Mouse (Mus musculus): ENCODE measurements at regions not wholly inside any gene's neighbourhood (a gene's known extent, or its start where the extent isn't known, plus 50 kb on each side); places are given as distances from the start of the nearest gene placed in this dataset.

DNA sequence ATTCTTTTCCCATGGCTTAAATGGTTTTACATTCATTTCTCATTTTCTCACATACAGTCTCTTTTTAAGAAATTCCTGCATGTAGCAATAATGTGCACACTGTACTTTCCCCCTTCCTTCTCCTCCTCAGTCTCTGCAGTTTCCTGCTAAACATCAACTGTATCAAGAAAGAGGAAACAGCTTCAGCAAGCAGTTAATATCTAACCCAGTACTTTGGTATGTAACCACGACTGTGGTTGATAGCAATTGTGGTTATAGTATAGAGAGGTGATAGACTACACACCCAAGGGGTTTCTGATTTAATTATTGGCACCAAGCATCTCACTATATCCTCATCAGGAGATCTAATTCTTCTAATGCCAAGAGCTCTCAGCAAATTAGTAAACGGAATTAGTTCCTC lies 52.8 kb upstream of the Eci2 start:
- no peak for DNase-seq

DNA sequence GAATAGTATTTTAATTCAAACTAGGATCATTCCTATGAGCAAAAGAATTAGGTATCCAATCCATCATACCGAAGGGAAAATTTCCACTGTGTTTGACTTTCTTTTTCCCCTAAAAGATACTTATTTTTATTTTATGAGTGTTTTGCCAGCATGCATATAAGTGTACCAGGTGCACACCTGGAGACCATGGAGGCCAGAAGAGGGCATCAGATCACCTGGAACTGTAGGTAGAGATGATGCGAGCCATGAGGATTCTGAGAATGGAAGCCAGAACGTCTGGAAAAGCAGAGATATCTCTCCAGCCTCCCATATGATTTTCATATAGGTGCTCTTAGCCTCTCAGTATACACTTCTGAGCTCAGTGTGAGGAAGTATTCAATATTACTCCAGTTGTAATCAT lies 58.5 kb upstream of the Eci2 start:
- peak; percentile 17 for DNase-seq

DNA sequence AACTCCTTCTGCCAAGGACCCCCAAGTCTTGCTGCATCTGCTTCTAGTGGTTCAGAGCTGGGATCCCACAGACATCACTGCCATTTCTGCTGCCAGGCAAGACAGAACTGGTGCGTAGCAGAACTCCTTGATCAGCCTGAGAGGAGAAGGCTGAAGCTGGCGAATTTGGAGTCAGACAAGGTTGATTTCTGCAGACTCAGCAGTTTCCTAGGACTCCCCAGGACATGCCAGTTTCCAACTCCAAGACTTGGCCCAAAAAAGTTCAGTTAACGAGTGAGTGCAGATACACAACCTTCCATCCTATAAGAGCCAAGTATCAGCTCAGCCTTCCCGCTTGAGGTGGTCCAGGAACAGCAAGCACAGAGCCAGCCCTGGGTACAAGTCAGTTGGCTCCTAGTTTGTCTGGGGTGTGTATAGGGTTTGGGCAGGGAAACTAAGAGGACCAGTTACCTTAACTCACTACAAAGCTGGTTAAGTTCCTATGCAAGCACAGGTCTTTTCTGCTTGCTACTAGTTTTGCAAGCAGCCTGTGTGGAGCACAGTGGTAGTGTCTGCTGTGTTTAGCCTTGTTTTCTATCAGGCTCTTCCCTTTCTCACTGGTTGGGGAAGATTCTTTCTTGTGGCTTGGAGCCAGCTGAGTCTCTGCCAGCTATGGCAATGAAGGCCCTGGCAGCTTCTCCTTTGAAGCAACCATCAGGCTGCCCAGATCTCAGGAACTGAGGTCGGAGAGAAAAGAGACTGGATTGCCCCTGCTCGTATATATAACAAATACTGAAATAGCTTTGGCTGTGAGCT lies 60.5 kb upstream of the Eci2 start:
- peak; percentile 72 for DNase-seq

DNA sequence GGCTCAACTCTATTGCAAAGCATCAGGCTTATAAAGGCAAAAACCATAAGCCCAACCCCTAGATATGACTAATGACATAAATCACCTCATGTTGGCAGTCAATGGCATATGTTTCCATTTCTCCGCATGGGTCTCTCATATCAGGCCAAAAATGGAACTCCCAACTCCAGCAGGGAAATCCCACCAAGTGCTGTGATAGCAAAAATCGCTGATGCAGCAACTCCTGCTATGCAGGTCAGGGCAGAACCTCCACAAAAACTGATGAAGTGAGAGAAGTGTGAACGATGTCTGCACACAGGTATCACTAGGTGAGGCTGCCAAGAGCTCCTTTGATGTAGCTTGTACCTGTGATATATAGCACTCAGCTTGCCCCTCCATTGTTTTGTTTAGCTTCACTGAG lies 64.3 kb upstream of the Eci2 start:
- DNase-seq = no peak

DNA sequence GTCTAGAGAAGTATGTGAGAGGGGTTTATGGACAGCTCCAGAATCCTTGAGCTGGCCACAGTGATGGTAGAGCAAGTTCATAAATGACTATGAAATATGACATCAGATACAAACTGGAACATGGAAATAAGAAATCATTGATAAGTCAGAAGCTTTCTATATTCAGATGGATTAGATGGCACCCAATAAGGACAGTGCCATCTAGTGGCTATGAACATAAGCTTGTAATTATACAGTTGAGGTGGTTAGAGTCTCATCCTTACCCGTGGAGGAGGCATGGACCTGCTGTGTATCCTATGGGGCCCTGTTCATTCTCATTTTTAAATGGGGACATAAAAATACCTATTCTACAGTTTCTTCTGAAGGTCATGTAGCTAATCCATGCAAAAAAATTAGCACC lies 92.9 kb upstream of the Eci2 start:
- no peak for DNase-seq

DNA sequence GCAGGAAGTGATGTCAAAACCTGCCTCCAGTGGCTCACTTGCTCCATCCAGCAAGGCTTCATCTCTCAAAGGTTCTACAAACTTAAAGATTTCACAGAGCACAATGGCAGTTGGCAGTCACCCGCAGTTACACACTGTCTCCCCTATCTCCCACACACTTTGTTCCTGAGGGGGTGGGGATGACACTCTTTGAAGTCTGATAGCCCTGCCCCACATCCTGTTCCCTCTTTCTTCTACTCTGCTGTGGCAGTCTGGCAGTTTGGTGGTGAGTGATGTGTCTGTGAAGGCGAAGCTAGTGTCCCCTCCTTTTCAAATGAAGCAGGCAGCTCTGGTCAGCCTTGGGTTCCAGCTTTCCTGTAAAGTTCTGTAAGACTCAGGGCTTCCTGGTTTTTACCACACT lies 102.6 kb upstream of the Eci2 start:
- no peak for DNase-seq

DNA sequence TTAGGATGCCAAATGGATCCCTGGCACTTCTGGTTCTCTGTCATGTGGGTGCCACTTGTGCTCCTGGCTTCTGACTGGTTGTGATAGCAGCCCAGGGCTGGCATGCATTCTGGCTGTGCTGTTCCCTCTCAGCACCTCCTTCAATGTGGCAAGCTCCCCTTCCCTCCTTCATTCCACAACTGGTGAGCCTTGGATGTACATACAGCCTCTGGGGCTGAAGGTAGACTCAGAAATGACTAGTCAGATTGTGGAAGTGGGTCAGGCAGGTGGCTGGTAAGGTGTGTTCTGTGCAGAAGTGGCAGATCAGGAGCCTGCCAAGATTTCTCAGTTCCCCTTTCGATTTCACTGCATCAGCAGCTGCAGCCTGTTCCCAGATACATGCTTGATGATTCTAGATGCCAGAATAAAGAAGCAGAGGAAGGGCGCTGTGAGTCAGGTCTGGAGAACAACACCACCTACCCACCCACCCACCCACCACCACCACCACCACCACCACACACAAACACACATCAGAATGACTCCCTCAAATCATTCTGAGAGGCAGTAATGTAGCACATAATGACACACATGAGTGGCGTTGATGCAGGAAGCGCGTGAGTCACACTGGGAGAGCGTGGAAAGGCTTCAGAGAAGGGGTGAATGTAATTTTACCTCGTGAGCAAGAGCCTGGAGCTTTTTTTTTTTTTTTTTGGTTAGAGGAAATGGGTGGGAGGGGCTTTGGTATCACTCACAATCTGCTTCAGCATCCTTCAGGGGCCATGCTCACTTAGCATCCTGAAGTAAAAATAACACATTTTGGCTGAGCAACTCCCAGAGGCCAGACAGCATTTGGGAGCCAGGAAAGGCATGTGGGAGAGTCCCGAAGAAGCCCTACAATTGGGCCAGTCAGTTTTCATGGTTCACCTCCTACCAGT lies 104.6 kb upstream of the Eci2 start:
- DNase-seq = peak; percentile 18

DNA sequence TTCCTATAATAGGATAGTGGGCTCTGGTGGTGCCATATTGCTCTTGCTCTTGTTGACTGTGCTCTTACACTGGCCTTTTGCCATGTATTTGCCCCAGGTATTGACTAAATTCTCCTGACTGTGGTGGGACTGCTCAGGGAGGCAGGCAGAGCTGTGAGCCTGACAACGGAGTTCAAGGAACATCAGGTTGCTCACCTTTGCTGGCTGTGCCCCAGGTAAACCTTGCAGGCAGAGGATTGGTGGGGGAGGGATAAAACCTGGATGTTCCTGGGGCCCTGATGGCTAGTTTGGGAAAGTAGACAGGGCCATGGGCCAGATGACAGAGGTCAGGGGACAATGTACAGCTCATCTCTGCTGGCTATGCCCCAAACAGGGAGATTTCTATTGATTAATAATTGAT lies 124.7 kb upstream of the Eci2 start:
- DNase-seq = no peak

DNA sequence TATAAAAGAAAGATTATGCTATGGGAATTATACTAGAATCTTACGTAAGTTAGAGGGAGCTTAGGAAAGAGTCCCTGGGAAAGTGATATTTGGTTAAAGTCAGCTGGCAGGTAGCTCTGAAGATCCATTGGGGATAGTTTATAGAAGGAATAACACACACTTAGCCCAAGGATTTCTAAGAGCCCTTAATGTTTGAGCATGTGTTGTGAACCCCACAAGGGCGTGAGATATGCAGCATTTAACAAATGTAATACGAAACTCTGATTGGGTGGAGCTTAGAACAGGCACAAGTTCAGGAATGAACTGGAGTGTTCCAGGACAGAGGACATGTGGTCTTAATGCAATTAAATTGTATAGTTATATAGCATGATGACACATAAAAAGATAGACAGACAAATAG lies 132.6 kb upstream of the Eci2 start:
- no peak for DNase-seq

DNA sequence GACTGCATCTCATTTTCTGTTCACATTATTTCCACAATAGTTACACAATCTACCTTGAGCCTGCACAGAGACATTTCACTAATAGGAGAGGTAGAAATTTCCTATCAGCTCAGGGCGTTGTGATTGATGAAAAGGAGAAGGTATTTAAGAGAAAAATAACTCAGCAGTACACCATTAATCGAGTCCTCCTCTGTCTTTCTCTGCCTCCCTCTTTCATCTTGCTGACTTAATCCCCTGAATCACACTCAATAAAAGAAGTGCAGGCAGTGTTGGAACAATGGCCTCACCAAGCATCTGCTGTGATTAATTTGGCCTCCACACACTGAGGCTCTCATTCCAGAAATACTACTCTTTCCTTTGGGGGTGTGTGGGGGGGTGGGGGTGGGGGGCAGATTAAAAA lies 133.9 kb upstream of the Eci2 start:
- no peak for DNase-seq

DNA sequence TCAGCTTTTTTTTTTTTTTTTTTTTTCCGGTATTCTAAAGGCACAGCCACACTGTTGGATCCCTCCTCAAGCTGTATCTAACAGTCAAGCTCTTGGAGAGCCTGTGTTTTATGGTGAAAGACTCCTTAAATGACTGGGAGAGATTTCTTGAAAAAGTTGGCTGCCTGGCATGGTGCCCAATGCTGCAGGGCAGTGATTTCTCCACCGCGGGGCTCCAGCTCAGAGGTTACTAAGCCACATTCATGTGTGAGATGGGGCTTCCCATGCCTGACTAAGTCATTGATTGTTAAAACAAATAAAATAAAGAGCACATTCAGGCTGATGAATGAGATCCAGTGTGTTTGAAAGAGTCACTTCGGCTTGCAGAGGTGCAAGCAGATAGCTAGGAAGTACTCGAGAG lies 139.2 kb upstream of the Eci2 start:
- DNase-seq = peak; percentile 24

DNA sequence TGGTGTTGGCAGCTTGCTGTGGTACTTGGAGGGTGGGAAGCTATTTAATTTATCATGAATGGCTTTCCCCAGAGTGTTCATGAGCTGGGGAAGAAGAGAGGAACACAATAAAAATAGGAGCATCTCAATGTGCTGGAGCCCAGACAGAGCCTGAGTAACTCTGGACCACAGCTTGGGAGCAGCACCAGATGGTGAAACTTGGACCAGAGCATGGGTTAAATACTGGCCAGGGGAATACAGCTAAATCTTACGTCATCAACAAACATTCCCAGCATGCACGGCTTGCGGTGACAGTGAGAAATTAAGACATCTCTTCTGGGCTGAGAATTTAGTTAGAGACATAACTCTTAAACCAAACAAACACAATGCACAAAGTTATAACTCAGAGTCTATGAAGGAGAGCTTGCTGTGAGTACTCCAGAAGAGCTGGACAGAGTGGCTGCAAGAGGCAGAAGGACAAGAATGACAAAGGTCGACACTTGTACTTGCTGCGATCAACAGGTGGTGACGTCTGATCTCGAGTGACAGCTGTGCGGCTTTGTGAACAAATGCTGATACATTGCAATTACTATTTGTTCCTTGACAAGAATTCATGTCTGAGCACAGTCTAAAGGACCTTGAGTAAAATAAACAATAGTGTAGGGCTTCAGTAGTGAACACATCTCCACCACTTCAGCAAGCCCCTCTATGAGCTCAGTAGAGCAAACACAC lies 140.1 kb upstream of the Eci2 start:
- DNase-seq = peak; percentile 62

DNA sequence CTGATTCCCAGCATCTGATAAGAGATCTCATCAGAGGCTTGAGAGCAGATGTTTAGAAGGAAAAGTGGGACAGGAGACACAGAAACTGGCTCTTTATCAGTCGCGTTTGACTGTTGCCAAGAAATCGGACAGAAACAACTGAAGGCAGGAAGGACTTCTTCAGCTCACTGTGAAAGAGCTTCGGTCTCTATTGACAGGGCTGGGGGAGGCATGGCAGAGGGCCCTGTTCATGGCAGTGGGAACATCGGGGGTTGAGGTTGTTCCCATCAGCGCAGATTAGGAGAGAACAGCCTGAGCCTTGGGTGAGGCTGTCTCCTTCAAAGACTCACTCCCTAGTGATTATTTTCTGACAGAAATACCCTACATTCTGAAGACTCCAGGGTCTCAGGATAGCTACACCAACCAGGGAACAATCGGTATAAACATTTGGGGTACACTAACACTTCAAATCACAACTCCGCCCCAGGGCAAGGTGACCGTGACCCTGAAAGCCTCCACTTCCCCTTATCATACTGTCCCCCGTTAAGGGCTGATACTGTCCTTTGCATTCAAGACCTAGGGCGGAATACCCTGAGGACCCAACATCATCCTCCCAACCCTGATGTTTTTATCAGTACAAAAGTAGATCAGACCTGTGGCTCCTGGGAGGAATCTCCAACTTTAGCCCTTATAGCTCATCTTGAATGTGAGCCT lies 144.8 kb upstream of the Eci2 start:
- no peak for DNase-seq

DNA sequence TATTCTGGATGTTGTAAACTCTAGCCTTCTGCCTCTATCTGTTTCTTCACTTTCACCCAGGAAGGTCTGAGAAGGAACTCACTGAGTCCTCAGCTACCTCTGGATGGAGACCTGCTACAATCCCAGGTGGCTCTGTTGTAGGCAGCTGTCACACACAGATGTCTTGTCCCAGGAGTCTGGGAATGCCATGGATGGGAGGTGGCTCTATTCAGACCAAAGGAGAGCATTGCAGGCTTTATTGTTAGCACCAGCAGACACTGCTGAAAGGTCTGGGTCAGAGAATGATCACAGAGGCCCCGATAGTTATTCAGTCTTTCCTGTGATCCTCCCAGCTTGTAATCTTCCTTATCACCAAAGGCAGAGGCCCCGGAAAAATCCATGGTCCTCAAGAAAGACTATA lies 146.6 kb upstream of the Eci2 start:
- DNase-seq = no peak

DNA sequence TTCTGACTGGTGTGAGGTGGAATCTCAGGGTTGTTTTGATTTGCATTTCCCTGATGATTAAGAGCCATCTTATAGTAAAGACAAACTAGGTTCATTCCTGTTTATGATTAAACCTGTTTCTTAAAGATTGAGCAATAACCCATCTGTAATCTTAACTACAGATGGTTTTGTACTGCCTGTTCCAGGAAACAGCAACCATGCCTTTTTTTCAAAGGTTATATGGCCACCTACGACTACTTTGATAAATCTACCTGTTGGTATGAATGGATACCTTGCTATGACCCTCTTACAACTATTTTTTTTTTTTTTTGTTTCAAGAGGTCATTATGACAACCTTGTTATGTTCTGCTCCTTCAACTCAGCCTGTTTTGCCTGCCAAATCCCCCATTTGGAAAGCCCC lies 148.7 kb upstream of the Eci2 start:
- no peak for DNase-seq

DNA sequence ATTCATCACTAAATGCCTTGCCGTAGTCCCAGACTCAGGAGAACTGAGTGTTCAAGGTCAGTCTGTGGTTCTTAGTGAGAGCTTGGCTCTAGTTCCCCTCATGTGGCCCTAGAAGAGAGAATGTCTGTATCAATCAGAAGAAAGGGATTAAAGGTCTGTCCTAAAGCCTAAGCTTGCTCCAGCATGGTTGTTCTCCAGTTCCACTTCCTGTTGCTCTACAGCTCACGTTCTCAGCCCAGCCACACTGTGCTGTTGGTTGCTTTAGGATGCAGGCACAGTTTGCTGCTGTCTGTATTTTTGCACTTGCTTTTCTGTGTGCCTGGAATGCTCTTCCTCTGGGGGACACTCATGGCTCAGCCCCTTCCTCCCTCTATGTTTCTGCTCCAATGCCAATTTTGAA lies 150.4 kb upstream of the Eci2 start:
- no peak for DNase-seq

DNA sequence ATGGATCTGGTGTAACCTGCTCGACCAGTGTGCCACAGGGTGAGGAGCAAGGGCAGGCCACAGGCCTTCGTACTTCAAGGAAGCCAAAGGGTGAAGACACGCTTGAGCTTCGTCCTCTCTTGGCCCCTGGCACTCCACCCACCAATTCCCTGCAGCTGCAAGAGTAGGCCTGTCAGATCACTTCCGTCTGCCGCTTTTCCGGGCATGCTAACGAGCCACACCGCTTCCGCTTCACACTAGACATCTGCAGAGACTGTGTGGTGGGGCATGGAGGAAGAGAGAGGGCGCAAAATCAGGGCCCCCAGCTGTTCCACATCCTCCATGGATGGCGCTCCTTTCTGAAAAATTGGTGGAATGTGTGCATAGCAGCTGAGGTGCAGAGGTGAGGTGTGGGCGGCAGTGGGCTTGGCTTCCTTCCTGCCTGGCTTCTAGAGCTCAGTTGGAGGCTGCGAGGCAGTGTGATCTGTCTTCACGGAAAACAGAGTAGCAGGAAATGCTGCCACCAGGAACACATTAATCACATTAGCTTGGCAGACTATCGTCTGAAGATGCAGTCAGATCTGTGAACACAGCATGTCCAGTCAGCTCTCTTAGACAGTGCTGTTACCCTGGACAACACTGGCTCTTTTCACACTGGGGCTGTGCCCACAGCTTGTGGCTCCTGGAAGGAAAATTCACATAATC lies 162.3 kb upstream of the Eci2 start:
- no peak for DNase-seq

DNA sequence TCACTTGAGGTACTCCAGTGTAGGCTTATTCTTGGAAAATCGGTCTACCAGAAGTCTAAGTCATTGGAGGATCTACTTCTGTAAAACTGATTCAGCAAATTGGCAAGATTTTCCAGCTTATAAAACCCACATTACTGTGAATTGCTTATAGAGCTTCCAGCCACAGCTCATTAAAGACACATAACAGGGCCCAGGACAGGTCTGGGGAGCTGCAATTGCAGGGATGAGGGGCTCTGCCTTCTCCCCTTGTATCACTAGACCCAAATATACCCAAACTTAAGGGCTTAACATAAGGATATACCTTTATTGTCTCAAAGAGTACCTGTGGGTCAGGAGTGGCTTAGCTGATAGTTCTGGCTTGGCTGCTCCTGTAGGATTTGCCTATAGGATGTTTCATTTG lies 175.2 kb upstream of the Eci2 start:
- DNase-seq = no peak

DNA sequence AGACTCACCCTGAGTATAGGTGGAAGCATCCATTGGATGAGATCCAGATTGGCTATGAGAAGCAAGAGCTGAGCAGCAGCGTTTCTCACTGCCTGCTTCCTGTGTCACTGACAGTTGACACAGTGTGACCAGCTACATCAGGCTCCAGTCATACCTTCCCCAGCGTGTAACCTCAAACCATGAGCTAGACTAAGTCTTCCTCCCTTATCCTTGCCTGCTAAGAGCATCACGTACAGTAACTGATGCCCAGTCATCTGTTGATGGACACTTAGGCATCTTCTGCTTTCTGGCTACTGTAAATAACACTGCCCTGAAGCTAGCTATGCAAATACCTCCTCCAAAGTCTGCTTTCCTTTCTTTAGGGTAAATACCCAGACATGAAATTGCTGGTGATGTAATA lies 181.4 kb upstream of the Eci2 start:
- DNase-seq = no peak

DNA sequence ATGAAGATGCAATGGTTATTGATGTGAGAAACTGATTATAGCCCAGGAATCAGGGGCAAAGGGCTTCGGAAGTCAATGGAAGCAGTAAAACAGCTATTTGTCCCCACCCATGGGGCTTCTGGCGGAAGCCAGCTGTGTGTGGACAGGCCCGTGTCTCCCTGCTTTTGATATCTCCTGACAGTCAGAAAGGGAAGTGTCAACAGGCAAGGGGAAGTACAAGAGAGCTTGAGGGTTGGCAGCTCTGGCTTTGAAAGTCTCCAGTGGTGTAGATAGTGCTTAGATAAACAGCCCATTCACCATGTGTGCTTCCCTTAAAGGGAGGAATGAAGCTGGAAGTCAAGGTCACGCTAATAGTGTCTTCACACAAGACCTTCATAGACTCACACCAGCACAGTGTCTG lies 182.7 kb upstream of the Eci2 start:
- no peak for DNase-seq

DNA sequence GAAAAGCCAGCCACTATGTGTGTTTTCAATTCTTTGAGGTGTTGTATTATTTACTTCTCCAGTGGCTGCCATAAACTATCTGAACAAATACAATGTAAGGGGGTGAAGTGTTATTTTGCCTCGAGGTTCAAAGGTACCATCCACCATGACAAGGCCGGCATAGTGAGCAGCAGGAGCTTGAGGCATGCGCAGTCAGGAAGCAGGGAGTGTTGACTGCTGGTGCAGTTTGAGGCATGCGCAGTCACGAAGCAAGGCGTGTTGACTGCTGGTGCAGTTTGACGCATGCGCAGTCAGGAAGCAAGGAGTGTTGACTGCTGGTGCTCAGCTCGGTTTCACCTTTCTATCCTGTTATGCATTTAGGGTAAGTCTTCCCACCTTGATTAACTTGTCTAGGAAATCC lies 184.9 kb upstream of the Eci2 start:
- DNase-seq = no peak

DNA sequence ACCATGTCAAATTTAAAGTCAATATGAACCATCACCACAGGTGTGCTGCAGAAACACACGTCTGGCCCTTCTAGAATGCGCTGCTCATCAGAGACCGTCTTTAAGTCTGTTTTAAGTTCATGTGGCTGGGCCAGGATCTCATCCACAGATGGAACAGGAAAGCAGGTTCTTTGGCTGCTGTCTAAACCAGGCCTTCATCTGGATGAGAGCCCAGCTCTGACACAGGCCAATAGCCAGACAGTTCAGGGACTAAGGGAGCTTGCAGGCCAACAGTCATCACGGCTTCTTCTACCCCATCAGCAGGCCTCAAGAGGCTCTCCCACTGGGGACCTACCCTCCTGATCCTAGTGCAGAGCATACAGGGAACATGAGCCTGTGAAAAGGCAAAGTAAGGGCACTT lies 185.4 kb upstream of the Eci2 start:
- DNase-seq = peak; percentile 86

DNA sequence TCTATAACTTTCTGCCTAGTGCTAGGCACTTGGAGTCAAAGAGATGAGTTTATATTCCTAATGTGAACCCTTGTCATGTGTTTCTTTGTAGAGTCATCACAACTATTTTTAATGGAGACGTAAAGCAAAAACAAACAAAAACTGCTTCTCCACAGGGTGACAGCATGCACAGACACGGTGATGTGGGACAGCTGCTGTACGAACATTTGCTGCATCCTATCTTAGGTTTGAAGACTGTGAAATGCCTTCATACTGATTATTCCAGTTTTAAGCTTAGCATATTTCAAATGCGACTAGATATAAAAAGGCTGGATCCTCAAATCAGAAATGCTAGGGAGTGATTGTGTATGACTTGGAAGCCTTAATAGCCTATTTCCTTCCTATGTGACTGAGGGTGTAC lies 187.3 kb upstream of the Eci2 start:
- no peak for DNase-seq

Data from cerebellum, adult 9-11 months (tissue).